Mouse (Mus musculus) liver, postnatal 0 days (tissue): ENCODE data around the gene Ano1.

Experiments used
- CTCF ChIP-seq: sonication (generic); IDR thresholded peaks from 2 replicates; pipeline ENCODE4 v1.5.1; 2016; ENCODE audit warnings: antibody characterized with exemption, low read depth
- EP300 ChIP-seq: IDR thresholded peaks from 2 replicates; pipeline ENCODE4 v1.6.1; 2016; ENCODE audit warnings: antibody characterized with exemption, low read depth, mild to moderate bottlenecking

GRCm38 (mm10) chr7:144739810-144740209 is 12.0 kb downstream of the Ano1 start:
- TF ChIP-seq CTCF (no peak), EP300 (no peak)
